Mouse (Mus musculus) spleen, embryonic (tissue): Measurements from ENCODE around the gene Hipk2.

Experiments used
- CTCF ChIA-PET: fragments of 350-600 bp; sonication (Branson Sonifier 250); formaldehyde crosslinking; loops from one replicate; lab custom pipeline; 2022; lab: Charles Lee

Hipk2 gene

DNA sequence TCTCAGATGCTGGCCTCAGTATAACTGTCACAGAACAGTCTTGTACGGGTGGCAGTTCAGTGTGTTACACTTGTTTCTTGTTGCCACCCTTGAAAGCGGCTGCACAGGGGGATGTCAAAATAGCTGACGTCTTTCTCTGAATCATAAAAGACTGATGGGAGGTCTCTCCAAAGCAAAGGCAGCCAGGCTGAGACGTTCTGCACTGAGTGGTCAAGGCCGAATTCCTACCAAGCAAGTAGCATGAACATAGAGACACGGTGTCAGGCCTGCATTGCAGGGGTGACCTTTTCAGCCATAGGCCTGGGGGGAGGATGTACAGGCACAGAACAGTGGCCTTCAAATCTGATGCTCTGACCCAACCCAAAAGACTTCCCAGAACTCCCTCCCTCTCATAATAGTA, 30.0 kb upstream of the Hipk2 start:
- CTCF ChIA-PET: no interaction called here

DNA sequence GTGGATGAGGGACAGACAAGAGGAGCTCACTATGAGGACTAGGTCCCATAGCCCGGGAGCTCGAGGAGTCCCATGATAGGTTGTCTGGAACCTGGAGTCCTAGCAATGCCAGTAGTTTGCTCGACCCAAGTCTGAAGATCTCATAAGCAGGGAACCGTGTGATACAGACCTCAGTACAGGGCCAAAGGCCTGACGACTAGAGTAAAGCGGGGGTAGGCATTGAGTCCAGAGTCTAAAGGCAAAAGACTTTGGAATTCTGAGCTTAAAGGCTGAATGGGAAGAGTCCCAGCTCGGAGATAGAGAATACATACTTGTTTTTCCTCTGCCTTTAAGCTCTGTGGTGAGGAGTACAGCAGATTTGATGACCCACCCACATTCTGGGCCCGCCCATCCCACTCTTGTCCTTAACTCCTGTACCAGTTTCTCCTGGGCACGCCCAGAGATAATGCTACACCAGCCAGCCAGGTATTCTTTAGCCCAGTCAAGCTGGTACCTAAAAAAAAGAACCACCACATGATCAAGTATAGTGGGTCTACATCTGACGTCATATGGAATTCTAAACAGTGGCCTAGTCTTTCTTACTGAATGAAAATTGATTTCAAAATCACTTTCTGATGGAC, 27.0 kb upstream of the Hipk2 start:
- CTCF ChIA-PET: no interaction called here

DNA sequence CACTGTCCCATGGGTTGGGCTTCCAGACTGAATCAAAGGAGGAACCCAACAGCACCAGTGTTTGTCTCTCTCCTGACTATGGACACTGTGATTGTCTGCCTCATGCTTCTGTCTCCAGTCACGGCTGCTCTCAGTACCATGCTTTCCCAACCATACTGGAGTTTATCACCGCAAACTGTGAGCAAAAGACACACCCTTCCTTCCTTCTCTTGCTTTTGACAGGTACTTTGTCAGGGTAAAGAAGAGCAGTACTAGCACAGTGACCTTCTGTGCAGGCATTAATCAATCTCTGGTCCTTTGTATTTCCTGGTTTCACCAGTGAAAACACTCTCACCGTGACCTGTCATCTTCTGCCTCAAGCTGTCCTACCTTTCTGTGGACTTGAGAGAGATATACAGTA, 25.7 kb upstream of the Hipk2 start:
- CTCF ChIA-PET: interaction anchor here (1.1 kb wide), 1 partner anchor 10 kb away, joined by 3 read pairs; no protein-coding TSS in a partner anchor

DNA sequence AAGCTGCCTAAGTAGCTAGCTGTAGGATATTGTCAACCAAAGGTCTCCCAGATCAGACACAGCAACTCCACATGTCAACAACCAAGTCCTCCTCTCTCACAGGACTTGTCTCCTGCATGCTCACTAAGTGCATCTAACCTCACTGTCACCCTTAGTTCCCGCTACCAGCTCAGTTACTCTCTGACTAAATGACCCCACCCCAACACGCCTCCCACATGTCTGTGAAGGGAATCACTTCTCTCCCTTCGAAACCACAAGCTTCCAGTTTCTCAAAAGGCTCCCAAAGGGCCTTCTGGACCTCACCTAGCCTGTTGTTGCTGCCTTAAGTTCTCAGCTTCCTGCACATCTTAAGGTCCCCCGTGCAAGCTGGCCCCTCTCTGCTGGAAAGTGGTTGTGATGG, 25.2 kb upstream of the Hipk2 start:
- CTCF ChIA-PET: interaction anchor here (1.1 kb wide), 1 partner anchor 10 kb away, joined by 3 read pairs; no protein-coding TSS in a partner anchor

DNA sequence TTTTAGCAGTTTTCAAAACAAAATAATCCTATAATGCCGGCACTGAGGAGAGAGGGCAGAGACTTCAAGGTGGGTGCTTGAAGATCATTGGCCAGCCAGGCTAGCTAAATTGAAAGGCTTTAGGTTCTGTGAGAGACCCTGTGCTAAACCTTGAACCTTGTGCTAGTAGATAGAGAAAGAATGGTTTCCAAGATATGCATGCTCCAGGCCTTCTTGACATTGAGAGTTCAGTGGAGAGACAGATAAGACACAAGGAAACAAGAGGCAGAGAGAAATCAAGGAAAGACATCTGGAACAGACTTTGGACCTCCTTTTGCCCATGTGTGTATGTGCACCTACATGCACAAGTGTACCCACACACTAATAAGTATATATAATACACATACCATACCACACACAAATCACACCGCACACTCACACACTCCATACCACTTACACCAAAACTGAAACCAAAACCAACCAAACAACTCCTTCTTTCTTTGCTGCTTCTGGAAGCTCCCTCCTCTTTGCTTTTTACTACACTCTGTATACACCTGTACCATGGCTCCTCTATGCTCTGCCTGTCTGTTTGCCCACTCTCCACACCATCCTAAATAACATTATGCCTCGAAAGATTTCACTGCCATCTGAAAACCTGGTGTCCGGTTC, 24.6 kb upstream of the Hipk2 start:
- CTCF ChIA-PET: interaction anchor here (1.1 kb wide), 1 partner anchor 11 kb away, joined by 3 read pairs; no protein-coding TSS in a partner anchor

DNA sequence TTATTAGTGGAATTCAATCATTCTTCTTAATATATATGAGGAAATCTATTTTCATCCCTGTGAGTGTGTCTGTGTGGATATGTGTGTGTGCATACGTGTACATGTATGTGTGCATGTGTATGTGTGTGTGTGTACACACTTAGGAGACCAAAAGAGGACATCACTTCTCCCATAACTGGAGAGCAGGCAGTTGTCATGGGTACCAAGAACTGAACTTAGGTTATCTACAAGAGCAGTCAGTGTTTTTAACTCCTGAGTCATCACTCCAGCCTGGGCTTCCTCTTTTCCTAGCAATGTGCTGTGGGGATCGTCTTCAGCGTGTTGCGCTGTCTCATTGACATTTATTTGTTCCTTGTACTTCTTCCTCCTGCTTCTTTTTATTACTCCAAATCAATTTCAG, 24.1 kb upstream of the Hipk2 start:
- CTCF ChIA-PET: no interaction called here

DNA sequence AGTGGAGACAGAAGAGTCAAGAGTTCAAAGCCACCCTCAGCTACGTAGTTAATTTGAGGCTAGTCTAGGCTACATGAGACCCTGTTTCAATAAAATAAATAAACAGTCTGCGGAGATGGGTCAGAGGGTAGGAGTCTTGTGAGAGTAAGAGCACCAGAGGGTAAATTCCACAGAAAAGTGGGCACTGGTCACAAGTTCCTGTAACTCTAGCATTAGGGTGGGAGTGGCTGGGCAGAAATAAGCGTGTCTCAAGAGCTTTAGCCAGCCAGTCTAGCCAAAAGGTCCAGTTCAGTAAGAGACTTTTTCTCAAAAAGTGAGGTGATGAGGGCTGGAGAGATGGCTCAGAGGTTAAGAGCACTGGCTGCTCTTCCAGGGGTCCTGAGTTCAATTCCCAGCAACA, 17.6 kb upstream of the Hipk2 start:
- CTCF ChIA-PET: no interaction called here

DNA sequence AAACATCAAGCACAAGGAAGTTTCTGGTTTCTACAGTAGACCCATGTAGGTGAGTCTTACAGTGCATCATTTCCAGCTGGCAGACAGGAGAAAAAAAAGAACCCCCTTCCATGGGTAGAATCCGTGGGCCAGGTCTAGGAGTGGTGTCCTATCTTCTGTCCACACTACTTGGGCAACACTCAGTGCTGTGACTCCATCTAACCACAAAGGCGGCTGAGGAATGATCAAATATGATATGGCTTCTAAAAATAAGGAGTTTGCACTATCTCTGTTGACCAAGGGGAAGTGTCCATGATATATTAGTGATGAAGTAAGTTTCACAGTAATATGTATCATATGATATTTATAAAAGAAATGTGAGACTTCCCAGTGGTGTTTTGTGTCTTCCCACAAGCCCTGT, 16.1 kb upstream of the Hipk2 start:
- CTCF ChIA-PET: no interaction called here

DNA sequence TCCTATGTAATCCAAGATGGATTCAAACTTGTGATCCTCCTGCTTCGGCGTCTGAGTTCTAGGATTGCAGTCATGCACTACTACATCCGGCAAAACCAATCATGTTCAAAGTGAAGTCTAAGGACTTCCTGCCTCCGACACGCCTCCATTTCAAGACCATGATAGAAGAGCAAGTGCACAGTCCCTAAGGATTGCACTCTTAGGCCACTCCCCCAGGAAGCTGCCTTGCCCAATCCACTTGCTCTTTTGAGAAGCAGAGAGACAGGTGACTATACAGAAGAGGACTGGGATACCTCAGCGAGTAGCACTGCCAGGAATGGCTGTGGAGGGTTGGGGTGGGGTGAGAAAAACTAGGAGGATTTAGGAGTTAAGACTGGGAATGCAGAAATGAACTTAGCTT, 13.2 kb upstream of the Hipk2 start:
- CTCF ChIA-PET: no interaction called here

DNA sequence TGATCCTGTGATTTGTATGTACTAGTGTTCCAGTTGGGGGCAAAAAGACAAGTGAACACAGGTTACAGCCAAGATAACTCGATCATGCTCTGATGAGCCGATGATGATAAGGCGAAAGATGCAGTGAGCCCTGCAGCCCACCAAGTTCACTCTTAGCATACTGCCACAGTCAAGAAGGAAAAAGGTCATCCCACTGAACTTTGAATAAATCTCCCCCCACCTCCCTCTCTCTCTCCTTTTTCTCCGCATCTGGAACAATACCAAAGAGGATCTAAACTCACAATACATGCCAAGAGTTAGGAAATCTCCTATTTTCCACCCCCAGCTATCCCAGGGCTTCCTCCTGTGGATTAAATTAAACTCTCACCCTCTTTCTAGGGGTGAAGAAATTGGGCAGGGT, 11.5 kb upstream of the Hipk2 start:
- CTCF ChIA-PET: interaction anchor here (0.6 kb wide), 1 partner anchor 10 kb away, joined by 3 read pairs; no protein-coding TSS in a partner anchor

DNA sequence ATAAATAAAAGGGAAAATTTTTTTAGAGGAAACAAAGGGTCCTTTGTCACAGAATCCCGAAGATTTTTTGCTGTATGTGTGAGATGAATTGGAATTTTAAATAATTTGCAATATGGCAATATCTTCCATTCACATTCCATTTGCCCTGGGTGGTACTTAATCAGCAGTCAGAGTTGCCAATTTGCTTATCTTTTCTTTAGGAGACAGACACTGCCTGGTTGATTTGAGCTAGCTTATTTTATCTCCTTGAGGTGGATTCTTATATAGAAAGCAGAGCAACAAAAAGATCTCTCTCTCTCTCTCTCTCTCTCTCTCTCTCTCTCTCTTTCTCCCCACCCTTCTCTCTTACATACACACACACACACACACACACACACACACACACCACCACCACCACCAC, 9.2 kb upstream of the Hipk2 start:
- CTCF ChIA-PET: no interaction called here

DNA sequence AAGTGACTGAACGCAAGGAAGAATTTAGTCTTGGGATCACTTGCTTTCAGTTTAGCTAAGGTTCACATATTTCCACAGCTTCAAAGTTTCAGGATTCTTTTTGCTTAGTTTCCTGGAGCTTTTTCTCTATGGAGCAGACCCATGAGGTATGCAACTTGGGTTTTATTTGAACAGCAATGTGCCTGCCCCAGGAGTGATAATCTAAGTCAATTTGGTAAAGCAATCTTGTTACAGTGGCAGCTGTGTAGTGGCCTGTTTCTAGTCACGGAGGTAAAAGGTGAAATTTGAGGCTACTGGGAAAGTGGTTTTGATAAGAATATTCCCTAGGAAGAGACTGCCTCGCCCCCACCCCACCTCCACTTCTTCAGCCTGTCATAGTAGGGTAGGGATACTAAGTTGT, 8.5 kb upstream of the Hipk2 start:
- CTCF ChIA-PET: no interaction called here

DNA sequence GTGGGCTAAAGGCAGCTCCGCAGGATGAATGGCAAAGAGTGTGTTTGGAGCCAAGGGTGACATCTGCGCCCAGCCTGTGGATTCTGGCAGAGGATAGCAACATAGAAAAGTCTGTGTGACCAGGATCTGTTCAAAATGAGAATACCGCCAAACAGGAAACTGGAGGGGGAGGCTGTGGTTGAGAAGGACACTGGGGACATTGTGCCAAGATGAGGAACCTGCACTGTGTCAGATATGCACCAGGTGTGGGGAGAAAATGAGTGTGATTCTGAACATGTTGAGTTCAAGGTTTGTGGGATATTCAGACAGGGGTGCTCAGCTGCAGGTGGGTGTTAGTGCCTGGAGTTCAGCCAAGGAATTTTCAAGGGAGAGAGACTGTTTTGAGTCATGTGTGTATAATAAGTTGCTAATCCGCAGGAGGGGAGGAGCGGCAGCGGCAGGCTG, 6.8 kb upstream of the Hipk2 start:
- CTCF ChIA-PET: no interaction called here

DNA sequence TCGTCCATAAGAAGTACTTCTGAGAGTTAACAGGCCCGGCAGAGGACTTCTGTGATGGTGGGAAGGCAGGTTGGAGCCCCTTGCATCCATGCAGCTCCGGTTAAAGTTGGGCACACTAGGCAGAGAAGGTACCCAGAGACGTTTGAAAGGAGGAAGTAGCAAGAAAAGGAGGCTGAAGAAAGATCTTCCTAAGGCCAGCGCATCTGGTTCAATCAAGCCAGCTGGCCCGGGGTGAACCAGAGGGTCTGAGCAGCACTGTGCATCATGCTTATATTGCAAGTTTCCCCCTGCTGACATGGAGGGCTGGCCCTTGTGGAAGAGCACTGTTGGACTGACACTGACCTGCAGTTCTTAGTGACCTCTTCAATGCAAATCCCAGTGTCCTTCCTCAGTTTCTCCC, 6.0 kb upstream of the Hipk2 start:
- CTCF ChIA-PET: no interaction called here

DNA sequence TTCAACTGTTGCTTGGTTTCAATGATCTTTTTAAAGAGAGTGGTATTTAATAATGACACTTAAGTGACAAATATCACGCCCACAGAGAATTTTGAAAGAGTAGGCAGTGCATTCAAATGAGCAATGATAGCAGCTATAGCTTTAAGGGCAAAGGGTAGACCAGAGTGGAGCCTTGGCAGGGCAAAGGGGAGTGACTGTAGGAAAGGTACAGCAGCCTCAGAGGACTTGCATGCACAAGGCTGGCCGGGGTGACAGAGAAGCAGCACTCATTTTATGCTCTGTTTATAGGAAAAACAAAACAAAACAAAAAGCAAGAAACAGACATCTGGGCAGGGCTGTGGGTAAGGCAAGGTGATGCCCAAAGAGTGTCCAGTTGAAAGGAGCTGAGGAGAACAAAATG, 5.5 kb upstream of the Hipk2 start:
- CTCF ChIA-PET: no interaction called here

DNA sequence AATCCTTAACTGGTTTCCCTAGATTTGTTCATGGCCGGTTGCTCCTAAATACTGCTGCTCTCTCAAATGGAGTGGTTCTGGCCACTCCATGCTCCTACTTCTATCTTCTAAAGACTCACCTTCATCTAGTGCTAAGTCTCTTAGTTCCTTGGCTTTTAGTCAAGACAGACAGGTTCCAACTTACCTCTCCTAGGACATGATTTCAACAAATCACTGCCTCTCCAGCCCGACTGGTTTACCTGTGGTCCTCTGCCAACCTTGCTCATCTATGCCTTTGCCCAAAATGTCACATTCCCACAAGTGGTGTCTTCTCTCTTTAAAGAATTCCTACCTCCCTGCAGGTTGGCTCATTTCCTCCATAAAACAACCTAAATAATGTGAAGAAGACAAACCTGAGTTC, 1.7 kb upstream of the Hipk2 start:
- CTCF ChIA-PET: no interaction called here

DNA sequence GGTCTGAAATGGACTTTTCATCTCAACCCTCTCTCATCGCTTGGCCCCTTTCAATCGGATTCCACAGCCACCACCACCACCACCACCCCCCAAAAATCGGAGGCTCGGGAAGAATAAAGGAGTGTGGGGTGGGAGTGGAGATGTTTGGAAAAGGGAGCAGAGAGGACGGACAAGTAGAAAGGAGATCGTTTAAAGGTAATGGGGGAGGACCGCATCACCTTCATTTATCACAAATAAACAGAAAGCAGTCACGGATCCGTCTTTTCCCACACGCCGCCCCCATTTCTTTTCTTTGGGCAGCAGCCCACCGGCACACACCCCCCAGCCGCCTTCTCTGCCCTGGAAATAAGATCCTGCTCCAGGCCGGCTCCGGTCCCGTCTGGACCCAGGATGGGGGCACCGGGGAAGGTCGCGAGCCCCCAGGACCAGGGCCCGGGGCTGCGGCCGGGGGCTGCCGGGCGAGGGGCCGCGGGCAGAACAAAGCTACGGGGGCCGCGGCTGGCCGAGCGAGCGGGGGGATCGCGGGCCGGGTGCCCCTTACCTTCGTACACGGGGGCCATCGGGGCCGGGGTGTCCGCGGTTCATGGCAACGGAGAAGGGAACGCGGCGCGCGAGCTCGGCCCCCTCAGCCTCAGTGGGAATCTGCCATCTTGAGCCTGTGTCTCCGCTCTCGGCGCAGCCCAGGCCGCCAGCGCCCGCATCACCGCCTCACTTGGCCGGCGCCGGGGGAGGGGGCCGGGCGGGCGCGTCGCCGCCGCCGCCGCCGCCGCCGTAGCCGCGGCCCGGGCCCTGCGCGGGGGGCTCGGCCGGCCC, 501 bp downstream of the Hipk2 start, which contains the start of gene Tbxas1:
Gene Tbxas1, plus strand, starts transcription at position 147 of the 813 bp plus-strand sequence.
- CTCF ChIA-PET: interaction anchor here (0.6 to 1.0 kb wide), 2 partner anchors 36 to 325 kb away, joined by 3 to 4 read pairs; no protein-coding TSS in a partner anchor

DNA sequence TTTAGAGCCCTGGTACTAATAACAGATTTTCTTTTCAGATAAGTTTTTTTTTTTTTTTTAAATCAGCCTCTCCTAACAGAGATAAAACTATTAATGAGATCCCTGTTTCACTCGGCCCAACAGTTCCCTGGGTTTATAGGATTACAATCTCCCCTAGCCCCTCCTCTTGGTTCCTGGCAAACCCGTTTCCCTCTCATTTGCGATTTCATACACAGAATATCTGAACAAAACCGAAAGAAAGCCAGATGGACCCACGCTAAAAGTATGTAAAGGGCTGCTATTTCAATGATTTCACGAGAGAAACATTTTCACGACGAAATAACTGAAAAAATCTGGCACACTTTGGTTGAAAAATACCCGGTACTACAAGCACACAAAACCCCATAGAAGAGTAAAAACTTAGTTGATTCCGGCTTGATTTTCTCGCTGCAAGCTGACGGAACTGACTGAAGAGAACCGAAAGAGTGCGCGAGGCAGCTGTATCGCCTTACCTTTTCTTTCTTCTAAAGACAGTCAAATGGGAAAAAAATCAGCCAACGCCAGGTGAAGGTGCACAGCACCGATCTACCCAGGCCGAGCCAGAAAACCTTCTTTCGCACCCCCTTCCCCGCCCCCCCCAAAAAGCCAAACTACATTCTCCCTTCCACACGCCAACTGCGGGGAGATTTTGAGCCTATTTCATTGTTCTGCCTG, 1.3 kb downstream of the Hipk2 start:
- CTCF ChIA-PET: no interaction called here

DNA sequence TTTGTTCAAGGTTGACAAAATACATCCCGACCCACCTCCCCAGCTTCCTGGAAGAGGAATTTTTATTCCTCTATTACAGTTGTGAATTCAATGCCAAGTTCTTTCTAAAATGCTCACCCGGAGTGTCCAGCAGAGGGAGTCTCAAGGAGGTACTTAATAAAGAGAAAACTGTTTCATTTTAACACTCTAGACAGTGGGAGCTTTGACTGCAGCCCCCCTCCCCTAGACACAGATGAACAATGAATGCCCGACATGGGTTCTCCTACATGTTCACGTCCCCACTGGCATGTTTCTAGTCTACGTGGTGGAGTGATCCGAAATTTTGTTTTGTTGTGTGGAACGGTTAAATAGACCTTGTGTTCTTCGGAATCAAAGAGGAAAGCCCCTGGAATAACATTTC, 1.9 kb downstream of the Hipk2 start:
- CTCF ChIA-PET: no interaction called here

DNA sequence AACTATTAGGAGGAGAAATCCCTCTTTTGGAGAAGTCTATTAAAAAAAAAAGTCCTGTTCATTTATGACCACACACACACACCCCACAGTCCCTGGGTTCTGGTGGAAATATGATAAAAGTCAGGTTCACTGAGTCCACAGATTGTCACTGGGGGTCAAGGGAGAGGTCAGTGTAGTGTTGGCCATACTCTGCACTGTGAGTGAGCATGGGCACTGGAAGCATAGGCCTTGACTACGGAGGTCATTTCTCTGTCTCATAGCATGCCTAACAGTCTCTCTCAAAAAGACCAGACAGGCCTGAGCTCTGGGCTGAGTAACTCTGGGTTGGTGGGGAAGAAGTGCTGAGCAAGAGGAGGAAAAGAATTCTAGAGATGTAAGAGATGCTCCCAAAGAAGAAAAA, 2.6 kb downstream of the Hipk2 start:
- CTCF ChIA-PET: interaction anchor here (0.5 kb wide), 1 partner anchor 1597 kb away, joined by 4 read pairs; no protein-coding TSS in a partner anchor

DNA sequence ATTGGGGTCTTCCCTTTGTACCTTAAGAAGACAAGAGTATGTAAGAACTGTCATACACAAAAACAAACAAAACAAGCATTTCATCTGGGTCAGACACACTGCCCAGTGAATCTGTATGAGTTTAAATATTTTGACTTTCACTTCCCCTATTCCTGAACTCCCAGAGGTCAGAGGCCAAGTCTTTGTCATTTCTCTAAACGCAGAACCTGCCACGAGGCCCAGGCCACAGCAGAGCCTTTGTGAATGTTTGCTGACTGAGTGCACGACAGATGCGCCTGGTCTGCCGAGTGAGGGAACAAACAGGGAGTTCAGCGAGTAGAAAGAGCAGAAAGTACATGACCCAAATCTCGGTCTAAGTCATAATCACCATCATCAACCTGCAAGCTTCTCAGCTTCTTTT, 4.9 kb downstream of the Hipk2 start:
- CTCF ChIA-PET: no interaction called here

DNA sequence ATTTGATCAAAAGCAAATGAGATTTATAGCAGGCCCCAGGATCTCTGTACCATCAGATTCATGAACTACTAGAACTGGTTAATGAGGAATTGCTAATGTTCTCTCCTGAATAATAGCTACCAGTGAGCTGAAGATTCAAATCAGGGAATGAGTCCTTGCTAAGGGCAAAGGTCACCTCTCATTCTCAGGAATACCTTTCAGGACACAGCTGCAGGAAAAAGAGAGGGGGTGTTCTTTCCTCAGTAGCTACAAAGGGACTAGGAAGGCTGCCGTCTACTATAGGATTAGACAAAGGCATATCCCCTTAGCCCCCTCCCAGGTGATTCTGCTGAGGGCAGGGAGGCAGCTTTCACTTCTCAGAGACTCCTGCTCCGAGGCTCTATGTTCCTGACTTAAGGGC, 5.9 kb downstream of the Hipk2 start:
- CTCF ChIA-PET: interaction anchor here (0.8 kb wide), 1 partner anchor 191 kb away, joined by 3 read pairs; no protein-coding TSS in a partner anchor
